Mouse (Mus musculus) urinary bladder, postnatal 36 days (tissue): Measurements from ENCODE around the gene Ndufb4.
"Not testable (repeated sequence)": the region's sequence is repeated elsewhere in the genome, so short reads cannot be mapped to it uniquely, and the experiment has no call there.

ENCODE experiments used
- DNase-seq, 2 experiments: peaks; one replicate each; pipeline ENCODE4 v3.0.0; 2022; ENCODE audit warnings: low spot score in 2 of 2, mixed read lengths in 1 of 2

Gene Ndufb4

DNA sequence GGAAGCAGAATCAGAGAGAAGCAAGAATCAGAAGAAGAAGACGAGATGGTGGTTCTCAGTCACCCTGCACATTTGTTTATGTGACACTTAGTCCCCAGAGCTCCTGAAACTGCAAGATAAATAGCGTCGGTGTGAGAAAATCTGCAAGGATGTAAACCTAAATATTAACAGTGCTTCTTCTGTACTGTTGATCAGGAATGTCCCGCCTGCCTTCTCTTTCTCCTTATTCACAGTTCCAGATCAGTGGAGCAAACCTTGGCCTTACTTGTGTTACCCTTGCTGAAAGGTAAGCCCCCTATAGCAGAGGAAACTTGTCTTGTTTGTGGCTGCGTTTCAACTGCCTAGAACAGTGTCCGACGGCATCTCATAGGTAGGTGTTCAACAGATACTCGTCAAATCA is 23.3 kb upstream of the Ndufb4 start:
- DNase-seq = no peak

DNA sequence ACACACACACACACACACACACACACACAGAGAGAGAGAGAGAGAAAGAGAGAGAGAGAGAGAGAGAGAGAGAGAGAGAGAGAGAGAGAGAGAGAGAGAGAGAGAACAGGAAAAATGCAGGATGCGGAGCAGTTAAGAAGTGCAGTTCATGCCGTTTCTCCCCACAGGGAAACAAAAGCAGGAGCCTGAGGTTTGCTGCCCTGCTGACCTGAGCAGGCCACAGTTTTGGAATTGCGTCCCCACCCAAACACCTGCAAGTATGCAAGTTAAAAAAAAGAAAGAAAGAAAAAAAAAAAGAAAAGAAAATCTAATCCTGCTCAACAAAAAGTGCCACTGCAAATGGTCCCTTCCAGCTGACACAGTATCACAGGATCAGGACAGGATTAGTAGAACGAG is 22.4 kb upstream of the Ndufb4 start:
- no peak for DNase-seq

- DNase-seq = no peak
Observed at GRCm38 (mm10) chr16:37676024-37676676, 21.9 kb upstream of the Ndufb4 start.

- DNase-seq = no peak
Observed at GRCm38 (mm10) chr16:37675326-37675725, 21.1 kb upstream of the Ndufb4 start.

GRCm38 (mm10) chr16:37670666-37671283 is 16.5 kb upstream of the Ndufb4 start:
- no peak for DNase-seq

GRCm38 (mm10) chr16:37665394-37665935 is 11.2 kb upstream of the Ndufb4 start:
- DNase-seq = no peak

- DNase-seq = no peak
Observed at GRCm38 (mm10) chr16:37663643-37664459, 9.6 kb upstream of the Ndufb4 start.

DNA sequence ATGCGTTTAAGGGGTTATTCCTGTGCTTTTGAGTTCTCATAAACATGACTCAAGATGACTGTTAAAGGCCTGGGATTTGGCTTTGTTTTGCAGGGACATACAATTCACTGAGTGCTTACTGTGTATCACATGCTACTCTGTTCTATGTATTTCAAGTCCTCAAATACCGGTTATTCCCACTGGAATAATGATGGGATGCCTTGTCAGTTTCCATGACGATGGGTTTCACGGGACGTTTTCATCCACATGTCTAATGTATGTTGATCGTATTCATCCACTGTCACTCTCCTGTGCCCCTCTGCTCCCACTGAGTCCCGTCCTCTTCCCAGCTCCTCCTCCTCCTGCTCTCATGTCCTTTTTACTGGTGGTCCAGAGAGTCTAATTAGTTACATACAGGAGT is 2.5 kb upstream of the Ndufb4 start:
- DNase-seq = no peak

GRCm38 (mm10) chr16:37655756-37656347 is 1.6 kb upstream of the Ndufb4 start:
- DNase-seq = no peak

DNA sequence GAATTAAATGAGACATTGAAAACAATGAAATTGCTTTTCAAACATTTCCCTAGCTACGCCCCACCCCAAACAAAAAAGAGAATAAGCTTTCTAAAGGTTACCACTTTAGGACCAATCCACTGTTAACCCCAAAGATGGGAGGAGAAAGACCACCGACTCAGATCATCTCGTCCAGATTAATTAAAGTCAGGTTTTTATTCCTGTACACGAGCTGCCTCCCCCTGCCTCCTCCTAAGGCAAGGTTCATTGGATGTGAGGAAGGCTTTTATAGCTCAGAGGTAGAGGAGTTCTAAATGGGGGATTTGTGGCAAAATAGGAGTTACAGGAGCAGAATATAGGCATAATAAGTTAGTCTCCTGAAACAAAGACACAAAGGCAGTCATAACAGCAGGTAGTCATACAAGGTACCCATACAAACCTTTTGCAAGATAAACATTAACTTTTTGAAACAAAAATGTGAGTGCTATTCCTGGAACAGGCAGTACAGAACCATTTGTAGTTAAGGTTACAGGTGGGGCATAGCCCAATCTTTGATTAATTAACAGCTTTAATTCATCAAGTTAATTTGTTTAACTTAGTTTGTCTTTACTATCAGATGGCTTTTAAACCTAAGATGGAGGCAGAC is 690 bp upstream of the Ndufb4 start:
- no peak for DNase-seq

DNA sequence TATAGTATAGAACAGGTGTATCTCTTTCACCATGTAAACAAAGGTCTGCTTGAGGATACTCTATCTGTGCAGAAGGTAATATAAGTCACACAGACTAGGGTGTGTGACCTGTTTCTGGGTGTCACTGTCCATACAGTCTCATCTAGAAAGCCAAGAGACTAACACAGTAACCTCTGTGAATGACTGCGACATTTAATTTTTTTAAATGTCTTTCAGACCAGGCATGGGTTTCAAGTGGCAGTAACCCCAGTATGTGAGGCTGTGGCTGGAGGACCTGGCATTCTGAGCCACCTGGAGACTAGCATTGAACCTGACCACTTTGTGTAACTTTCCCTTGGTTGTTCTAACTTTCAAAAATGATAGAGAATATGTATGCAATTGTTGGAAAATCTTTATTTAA is 1.2 kb downstream of the Ndufb4 start:
- DNase-seq = no peak

- DNase-seq = no peak
Observed at GRCm38 (mm10) chr16:37652654-37653053, 1.6 kb downstream of the Ndufb4 start.

- DNase-seq = no peak
Observed at GRCm38 (mm10) chr16:37651467-37651866, 2.8 kb downstream of the Ndufb4 start.

DNA sequence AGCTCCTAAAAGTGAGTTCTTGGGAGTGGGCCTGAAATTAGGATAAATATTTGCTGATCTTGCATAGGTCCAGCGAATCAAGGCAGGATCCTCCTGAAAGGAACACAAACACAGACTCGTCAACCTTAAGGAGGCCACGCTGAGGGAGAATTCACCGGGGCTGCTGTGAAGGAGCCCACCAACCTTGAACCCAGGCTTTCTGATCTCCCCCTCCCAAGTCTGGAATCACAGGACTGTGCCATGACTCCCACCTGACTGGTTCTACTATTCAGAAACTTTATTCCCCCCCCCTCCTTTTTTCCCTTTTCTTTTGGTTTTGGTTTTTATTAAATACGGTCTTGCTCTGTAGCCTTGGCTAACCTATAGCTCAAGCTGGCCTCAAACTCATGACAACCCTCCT is 5.2 kb downstream of the Ndufb4 start:
- DNase-seq = no peak

GRCm38 (mm10) chr16:37647936-37648335 is 6.3 kb downstream of the Ndufb4 start:
- no peak for DNase-seq

GRCm38 (mm10) chr16:37647067-37647466 is 7.2 kb downstream of the Ndufb4 start:
- no peak for DNase-seq

DNA sequence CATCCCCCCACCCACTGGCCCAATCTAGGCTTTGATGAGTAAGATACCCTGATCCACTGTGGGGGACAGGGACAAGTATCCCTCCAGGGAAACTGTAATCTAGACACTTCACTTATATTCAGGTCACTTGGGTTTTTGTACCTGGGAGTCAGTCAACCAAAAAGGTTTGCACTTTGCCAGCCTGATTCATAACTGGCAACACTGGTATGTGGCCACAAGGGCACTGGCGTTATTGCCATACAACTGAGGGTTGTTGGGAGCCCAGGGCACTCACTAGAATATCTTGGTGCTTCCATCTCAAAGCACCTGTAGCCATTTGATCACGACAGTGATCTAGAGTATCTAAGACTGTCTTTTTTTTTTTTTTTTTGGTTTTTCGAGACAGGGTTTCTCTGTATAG is 8.5 kb downstream of the Ndufb4 start:
- DNase-seq = no peak

GRCm38 (mm10) chr16:37645211-37645610 is 9.0 kb downstream of the Ndufb4 start:
- no peak for DNase-seq

DNA sequence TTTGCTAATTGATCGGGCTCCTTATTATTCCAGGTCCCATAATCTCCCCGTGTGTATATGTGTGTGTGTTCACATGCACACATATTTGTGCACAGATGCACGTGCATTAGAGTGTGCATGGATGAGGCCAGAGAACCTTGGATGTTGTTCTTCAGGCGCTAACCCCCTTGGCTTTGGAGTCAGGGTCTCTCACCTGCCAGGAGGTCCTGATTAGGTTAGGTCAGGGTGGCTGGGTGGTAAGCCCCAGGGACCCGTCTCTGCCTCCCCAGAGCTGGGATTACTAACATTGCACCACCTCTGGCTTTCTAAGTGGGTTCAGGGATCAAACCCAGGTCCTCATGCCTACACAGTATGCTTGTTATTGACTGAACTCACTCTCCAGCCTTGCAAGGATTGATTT is 9.8 kb downstream of the Ndufb4 start:
- DNase-seq = no peak

DNA sequence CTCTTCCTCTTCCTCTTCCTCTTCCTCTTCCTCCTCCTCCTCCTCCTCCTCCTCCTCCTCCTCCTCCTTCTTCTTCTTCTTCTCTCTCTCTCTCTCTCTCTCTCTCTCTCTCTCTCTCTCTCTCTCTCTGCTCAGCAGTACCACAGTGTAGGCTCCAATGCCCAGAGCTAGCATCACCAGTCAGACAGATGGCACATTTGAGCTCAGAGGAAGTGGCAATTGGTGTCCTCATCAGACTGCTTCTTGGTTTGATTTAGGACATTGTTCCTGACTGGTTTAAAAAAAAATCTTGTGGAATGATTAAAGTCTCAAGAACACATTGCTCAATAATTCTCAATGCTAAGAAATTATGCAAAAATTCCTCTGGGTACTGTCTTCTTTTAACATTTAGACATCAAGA is 13.7 kb downstream of the Ndufb4 start:
- not testable (repeated sequence) for DNase-seq

DNA sequence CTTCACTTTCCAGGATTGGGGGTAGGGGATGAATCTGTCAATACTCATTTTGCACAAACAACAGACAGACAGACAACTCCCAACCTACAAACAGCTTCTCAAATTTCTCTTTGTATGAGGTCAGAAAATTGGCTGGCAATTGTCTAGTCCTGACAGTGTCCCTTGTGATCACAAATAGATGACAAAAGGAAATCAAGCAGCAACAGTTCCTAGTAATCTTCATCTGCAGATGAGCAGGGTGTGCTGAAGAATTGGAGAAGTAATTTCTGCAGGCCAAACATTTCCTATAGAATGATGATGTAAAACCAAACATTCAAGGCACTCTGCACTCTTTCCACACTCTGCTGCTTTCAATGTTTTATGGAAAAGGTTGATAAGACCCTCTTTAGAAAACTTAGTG is 16.5 kb downstream of the Ndufb4 start:
- no peak for DNase-seq

- DNase-seq = peak in 1 of 2 experiments; percentile 16
Observed at GRCm38 (mm10) chr16:37636107-37636506, 18.1 kb downstream of the Ndufb4 start.
